Mouse (Mus musculus) urinary bladder, adult 2 months (tissue): ENCODE results near the gene Specc1. TPM values are rescaled to one million over a fixed set of nuclear protein-coding genes. Genes with fewer than 3 reads are reported as not detected.
"Not testable (repeated sequence)": the region's sequence is repeated elsewhere in the genome, so short reads cannot be mapped to it uniquely, and the experiment has no call there.

Source experiments
- DNase-seq: peaks from one replicate; pipeline ENCODE4 v3.0.0; 2022; ENCODE audit warnings: low spot score
- polyA plus RNA-seq: library from polyadenylated mRNA; depleted of rRNA; stranded (reverse); fragments of >200 nt; gene quantifications from 2 replicates; pipeline ENCODE4 v1.2.3, GENCODE M21; 2012; rRNA removed

The Specc1 gene
- 8.7 and 10.3 TPM in 2 replicates for polyA plus RNA-seq

DNA sequence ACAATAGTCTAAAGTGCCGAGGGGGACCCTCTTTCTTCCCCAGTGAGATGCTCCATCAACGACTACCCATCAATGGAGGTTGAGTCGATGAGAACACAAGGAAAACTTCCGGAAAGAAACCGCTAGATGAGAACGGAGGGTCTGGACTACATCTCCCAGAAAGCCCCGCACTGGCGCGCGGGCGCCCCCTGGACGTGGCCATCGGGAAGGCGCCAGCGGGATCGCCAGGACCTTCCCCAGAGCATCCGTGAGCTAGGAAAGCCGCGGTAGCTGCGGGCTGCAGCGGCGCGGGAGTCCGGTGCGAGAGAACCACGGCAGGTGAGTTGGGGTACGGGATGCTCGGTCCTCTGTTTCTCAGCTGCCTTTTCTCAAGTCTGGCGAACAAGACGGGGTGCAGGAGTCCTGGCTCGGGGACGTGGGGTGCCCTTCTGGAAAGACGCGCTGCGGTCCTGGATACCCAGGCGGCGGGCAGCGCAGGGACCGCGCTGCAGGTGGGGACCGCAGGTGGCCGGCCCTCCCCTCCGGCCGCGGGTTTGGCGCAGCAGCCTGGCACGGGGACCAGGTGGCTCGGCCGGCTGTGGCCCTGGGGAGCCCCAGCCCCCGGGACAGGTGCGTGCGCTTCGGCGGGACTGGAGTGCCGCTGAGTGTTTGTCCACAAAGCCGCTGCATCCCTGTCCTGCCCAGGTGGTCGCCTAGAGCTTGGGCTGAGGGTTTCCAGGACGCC is at the start of gene Specc1:
Gene Specc1, plus strand, starts transcription at position 192 of the 724 bp plus-strand sequence.
- DNase-seq = peak; percentile 80

DNA sequence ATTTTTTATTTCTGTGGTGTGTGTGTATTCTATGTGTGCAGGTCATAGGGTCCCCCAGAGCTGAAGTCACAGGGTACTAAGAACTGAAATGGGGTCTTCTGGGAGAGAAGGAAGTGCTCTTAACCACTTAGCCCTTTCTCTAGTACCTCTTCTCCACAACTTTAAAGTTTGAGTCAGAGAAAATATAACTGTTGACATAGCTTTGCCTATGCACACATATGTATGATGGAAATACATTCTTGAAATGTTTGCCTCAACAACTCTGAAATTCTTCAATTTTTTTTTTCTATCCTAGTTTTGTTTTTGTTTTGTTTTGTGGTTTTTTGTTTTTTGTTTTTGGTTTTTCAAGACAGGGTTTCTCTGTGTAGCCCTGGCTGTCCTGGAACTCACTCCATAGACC is 48.2 kb upstream of the Specc1 start:
- no peak for DNase-seq

DNA sequence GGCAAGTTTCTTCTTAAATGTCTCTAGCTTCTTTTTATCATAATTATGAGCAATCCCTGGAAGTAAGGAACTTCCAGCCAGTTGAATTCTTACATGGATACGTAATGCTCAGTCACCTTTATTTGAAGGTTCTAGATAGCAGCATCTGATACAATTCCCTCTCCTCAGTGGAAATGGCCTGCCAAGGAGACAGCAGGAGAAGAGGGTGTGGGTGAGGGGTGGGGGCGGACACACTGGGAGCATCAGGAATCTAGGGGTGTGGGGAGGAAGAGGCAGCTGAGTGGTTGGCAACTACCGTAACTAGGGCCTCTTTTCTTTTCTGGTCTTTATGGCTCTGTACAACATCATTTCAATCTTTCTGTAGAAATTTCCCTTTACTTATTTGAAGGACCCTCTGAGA is 36.9 kb upstream of the Specc1 start:
- no peak for DNase-seq

DNA sequence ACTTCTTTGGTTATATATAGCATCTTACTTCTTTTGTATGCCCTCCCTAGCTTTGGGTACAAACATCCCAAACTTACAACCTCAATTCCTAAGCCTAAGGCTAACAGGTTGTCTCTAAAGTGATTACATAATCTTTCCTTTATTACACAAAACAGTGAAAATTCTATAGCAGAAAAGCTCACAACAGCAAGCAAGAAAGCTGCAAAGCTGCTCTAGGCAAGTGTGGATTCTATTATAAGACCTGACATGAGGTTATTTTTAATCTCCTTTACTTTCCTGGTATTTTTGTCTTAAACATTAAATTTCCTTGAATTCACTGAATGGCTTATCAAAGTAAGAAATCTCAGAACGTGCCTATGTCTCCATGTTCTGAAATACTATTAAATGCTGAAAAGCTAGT is 33.3 kb upstream of the Specc1 start:
- no peak for DNase-seq

DNA sequence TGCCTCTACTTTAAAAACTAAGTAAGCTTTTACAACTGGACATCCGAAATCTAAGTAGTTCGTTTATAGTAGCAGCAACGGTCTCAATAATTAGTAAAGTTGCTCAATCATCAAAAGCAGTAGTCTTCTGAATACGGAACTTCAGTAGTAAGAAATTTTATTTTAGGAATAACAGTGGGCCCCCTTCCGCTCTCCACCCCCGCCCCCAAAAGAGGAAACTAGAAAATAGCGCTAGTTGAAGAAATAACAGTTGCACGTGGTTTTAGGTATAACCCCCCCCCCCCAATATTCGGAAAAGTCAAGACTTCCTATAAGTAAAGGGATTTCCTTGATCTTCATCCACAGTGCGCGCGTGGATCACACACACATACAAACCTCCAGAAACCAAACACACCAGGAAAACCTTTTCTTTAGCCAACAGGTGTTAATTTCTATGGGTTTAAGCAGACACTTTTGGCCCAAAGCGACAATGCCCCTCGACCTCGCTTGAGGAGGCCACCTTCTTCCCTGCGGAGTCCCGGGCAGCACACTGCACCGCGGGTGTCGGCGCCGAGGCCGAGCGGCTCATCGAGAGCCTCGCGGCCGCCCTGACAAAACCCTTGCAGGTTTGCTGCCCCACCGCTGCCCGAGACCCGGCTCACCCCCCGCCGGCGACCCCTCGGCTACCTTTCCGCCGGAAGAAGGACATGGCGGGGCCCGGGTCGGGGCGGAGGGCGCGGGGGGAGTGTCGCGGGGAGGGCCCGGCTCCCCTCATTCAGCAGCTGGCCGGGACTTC is 27.1 kb upstream of the Specc1 start:
- no peak for DNase-seq

DNA sequence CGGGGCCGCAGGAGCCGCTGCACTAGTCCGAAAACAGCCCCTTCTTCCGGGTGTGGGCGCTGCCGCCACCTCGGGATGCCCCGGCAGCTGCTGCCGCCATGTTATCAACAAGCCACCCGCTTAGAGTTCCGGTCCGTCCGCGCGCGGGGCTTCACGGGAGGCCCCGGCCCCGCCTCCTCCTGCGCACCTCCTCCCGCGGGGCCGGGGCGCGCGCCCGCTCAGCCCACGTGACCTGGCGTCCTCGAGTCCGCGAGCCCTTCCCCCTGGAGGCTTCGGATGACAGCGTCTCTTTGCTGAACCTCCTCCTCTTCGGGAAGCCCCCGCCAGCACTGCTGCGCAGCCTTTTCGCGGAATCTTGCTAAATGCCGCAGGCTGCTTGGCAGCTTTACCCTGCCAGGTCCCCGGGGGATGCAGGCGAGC is 26.5 kb upstream of the Specc1 start, which contains the start of gene Akap10:
Gene Akap10, minus strand, starts transcription at position 155 of the 420 bp plus-strand sequence.
- DNase-seq = peak; percentile 92

DNA sequence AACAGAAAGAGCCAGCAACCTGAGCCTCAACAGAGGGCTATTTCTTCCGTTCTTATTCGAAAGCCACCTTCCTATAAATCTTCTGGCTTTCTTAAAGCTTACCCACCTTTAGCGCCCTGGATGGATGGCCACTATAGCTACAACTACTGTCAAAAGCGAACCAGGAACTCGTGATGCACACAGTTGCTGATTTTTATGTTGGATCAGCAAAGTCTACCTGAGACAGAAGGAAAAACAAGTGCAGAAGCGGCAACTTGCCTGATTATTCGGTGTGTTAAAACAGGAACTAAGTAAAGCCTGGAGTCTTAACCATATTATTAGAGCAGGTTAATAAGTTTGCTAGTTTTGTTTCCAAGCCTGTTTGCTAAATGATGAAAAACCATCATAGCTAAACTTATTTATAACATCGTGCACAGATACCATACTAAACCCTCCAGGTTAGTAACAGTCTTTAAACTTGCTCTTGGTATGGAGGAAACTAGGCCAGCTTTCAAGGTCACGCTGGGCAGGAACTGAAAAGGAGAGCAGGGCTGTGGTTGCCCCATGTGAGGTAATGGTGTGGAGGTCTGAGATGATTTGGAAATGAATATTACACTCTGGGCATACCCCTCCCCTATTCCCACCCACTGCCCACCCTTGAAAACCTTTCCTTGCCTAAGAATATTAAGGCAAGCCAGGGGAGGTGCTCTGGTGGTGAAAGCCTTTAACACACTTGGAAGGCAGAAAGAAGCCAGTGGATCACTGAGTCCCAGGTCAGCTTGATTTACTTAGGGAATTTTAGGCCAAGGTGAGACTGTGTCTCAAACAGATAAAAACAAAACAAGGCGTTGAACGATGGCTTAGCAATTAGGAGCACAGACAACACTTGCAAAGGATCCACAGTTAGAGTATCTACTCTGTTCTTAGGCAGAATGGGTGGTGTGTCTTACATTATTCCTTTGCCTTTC is 25.6 kb upstream of the Specc1 start:
- DNase-seq = no peak

DNA sequence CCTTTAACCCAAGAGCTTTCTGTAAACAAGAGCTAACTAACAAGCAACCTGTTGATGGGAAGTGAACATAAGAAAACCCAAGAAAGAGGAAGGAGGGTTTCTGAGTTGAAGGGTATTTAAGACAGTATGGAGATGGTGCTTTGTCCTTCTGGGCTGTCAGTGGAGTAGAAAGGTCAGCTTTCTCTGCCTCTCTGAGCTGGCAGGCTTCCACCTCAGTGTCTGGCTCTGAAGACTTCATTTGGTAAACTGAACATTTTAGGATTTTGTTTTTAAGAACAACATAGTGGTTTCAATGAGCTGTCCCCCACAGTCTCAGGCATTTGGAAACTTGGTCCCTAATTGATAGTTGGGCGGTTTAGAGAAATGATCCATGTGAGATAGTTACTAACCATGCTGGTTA is 18.8 kb upstream of the Specc1 start:
- DNase-seq = no peak

DNA sequence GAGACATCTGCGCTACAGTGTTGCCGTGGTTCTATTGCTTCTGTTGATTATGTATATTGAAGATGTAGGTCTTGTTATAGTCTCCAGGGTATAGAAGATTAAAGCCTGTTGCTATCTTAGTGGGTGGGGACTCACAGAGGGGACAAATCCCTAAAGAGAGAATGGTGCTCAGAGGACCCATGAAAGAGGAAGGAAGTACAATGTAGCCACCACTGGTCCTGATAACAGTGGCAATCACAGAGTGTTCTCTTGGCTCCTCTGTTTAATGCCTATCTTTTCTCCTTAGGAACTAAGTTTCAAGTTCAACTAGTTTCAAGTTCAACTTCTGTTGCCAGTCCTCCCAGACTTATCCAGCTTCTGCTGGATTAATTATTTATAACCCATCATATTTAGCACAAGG is 13.7 kb upstream of the Specc1 start:
- DNase-seq = no peak

DNA sequence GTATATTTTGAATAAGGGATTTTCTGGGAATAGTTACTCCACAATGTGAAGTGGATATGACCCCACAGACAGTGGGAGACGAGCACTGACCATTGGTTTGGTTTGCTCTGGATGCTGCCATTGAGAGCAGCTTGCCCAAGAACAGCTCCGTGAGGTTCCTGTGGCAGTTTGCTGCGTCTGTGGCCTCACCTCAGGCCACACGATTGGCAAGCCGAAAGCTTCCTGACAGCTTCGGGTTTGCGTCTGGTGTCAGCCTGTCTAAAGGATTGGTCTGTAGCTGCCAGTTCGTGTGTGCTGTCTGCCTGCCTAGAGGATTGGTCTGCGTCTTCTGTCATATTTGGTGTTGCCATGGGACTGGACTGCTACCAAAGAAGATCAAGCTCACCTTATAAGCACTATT is 12.1 kb upstream of the Specc1 start:
- no peak for DNase-seq

DNA sequence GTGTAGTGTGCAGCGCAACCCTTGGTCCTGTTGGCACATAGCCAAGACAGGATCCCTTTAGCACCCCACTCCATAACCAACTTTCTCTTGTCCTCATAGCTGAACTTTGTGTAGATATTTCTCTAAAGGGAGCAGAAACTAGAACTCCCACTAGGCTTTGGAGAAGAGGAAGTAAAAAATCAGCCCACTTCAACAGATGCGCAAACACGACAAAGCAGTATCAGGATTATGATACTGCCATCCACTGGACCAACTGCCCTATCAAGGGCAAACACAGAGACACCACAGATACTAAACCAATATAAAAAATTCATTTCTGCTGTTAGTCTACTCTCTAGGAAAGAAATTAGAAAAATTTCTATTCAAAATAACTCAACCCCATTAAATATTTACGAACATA is 10.0 kb upstream of the Specc1 start:
- no peak for DNase-seq

DNA sequence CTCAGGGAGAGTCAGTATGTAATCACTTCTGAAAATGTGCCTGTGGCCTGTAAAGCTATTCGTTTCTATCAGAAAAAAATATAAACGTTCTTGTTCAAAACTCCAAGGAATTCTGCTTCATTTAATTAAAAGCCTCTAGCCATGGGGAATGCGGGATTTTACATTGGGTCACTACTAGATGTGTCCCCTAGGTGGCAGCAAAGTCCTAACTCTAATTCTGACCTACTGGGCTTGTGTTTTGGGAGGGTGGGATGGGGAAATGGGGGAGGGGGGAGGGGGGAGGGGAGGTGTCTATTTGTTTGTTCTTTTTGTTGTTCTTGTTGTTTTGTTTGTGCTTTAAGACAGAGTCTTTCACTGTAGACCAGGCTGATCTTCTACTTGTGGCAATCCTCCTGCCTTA is 7.2 kb upstream of the Specc1 start:
- DNase-seq = no peak

DNA sequence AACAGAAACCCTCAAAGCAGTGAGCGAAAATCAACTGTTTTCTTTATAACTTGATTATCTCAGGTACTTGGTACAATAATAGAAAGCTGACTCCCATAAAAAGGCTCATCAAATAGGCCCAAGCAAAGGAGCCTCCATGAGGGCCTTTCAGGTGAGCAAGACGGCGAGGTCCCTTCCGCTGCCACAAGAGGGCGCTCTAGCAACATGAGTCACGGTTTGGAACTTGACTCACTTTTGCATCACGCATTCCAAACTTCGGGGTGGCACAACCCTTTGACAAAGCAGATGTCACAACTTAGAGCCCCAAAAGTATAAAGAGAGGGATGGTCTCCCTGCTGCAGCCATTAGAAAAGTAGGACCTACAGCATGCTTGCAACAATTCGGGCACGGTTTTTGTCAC is 5.9 kb upstream of the Specc1 start:
- peak; percentile 77 for DNase-seq

DNA sequence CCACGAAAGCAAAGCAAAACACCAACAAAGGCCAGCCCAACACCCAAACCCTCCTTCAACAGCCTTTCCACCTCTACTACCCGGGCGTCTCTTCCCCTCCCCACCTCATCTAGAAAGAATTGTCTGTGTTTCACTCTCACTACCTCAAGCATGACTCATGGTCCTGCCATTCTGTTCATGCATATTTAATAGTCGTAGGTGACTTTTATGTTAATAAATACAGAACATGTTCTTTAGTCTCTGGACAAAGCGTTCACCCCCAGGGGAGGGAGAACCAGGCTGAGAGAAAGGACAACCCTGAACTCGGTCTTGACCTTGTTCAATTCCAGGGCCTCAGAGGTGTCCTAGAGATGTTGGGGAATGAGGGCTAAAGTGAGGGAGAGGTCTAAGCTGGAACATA is 1.4 kb upstream of the Specc1 start:
- no peak for DNase-seq

DNA sequence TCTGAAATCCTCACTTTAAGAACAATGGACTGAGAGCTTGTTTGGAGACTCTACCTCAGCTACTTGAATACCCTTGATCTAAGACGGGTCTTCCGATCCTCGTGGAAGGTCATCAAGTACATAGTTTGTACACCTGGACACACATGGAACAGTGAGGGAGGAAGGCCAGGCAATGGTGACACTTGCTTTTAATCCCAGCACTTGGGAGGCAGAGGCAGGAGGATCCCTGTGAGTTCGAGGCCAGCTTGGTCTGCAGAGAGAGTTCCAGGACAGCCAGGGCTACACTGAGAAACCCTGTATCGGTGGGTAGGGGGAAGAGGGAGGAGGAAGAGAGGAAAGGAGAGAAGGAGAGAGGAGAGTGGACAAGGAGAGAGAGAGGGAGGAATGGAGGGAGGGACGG is 612 bp upstream of the Specc1 start:
- no peak for DNase-seq

DNA sequence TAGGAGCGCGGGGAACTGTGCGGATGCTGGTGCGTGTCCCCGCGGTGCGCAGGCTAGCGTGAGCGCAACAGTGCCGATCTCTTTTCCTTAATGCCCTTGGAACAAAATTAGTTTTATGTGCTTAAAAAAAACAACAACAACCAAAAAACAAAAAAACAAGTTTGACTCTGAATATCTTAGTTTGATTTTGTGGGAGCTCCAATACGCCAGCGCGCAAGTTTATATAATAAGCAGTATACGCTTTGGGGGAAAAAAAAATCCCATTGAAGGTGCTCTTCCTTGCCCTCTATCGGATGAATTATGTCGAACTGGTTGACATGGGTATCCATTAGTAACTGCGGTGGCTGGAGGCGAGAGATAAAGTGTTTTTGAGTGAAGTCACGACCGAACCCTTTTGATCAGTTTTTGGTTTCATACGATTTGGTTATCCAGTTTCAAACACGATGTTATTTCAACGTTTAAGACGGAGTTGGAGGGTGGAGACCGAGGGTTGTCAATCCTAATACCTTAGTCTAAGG is 792 bp downstream of the Specc1 start:
- no peak for DNase-seq

DNA sequence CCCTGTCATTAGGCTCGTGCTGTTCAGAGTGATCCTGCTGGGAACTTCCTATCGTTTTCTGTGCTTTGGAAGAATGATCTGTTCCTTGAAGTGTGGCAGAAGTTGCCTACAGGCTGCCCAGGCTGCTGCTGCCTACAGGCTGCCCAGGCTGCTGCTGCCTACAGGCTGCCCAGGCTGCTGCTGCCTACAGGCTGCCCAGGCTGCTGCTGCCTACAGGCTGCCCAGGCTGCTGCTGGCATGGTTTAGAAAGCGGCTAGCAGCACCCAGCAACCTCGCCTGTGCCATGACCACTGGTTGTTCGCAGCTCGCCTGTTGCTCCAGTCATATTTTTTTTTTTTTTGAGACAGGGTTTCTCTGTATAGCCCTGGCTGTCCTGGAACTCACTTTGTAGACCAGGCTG is 2.1 kb downstream of the Specc1 start:
- not testable (repeated sequence) for DNase-seq

DNA sequence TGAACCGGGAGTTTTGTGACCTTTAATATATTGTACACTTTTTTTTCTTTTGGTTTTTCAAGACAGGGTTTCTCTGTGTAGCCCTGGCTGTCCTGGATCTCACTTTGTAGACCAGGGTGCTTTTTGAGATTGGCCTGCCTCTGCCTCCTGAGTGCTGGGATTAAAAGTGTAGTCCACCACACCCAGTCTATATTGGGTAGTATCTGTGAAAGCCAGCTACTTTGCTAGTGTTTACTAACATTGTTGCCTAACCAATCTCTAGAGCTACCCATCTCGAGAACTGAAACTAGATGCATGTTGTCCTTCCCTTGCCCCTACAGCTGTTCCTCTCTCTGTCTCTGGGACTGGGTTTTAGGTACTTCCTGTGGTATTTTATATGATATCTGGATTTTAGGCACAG is 3.5 kb downstream of the Specc1 start:
- no peak for DNase-seq

DNA sequence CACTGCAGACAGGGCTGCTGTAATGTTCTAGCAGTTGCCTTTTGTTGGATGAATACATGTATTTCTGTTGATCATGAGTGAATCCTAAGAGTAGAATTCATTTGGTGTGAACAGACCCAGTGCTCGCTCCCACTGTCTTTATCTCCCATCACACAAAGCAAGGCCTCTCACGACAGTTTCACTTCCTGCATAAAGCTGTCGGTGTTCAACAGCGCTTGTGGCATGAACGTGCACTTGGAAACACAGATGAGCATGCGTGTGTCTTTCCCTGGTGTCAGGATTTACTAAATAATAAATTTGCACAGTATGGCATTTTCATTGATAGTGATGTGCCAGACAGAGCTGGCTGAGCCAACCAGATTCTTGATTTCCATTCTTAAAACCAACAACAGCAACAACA is 6.1 kb downstream of the Specc1 start:
- no peak for DNase-seq

DNA sequence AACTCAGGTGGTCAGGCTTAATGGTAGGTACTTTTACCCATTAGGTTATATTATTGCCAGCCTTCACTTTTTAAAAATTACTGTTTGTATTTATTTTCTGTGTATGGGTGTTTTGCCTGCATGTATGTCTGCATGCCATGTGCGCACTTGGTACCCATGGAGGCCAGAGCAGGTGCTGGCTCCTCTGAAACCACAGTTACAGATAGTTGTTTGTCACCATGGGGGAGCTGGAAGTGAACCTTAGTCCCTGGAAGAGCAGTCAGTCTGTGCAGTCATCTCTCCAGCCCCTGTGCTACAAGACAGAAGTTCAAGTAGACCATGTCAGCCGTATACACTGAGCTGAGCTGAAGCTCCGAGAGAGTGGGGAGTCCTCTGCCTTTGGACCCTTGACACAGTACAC is 6.6 kb downstream of the Specc1 start:
- no peak for DNase-seq

DNA sequence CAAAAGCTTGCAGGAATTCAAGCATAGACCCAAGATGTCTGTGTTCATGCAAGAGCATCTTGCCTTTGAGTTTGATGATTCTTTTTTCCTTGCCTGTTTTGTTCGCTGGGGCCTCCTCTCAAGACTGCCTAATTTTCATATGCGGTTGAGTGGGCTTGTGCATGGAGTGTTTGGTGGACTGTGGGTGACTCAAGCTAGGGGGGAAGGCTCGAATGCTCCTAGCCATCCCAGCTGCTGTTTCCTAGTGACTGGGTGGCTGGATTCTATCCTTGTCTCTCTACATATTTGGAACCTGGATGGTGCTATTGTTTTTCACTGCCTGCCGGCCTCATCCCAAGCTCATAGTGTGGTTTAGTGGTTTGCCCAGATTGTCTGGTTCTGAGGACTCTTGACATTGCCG is 8.0 kb downstream of the Specc1 start:
- DNase-seq = no peak

DNA sequence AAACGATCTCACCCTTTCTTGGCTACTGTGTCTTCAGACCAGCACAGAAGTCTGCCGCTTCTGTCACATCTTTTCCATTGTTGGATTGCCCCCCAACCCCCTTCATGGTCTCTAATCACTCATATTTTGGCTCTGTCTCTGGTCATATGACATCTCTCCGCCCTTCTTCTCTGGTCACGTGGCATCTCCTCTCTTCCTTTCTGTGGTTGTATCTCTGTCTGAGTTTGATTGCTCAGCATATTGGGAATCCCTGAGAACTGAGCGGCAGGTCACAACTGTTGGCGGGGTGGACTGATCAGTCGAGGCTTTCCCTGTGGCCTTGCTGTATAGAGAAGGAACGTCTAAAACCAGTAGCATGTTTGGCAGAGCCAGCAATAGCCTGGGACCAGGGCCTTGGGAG is 10.5 kb downstream of the Specc1 start:
- DNase-seq = no peak
